Mouse (Mus musculus) hindbrain, postnatal 0 days (tissue): ENCODE results near the gene Pde4d. TPM values are rescaled to one million over a fixed set of nuclear protein-coding genes. Genes with fewer than 3 reads are reported as not detected.

Experiments
- ATAC-seq: fragments of 200-750 bp; cut with Nextera tagmentation; 2 replicates; pipeline ENCODE4 v1.8.0; 2017; ENCODE audit warnings: mild to moderate bottlenecking, moderate TSS enrichment, moderate library complexity
- DNase-seq: peaks from one replicate; pipeline ENCODE4 v3.0.0-alpha.2; 2015; ENCODE audit warnings: low spot score
- H3K27ac ChIP-seq: fragments of 300-500 bp; sonication (generic); 2 replicates; pipeline ENCODE4 v1.5.1; 2014; ENCODE audit warnings: mild to moderate bottlenecking
- H3K27me3 ChIP-seq: fragments of 300-500 bp; sonication (generic); 2 replicates; pipeline ENCODE4 v1.6.1; 2014; ENCODE audit warnings: low read length, mixed read lengths; ENCODE audit not compliant: insufficient read depth
- H3K36me3 ChIP-seq: fragments of 300-500 bp; sonication (generic); 2 replicates; pipeline ENCODE4 v1.6.1; 2014; ENCODE audit warnings: low read length, mixed read lengths; ENCODE audit not compliant: insufficient read depth
- H3K4me1 ChIP-seq: fragments of 300-500 bp; sonication (generic); 2 replicates; pipeline ENCODE4 v1.6.1; 2014; ENCODE audit warnings: antibody characterized with exemption, low read length, mixed read lengths; ENCODE audit not compliant: insufficient read depth
- H3K4me2 ChIP-seq: fragments of 300-500 bp; sonication (generic); 2 replicates; pipeline ENCODE4 v1.6.1; 2014; ENCODE audit warnings: low read depth, mild to moderate bottlenecking, low read length, moderate library complexity, mixed read lengths
- H3K4me3 ChIP-seq: fragments of 300-500 bp; sonication (generic); 2 replicates; pipeline ENCODE4 v1.5.1; 2014; ENCODE audit warnings: low read length
- H3K9ac ChIP-seq: fragments of 300-500 bp; sonication (generic); replicated peaks from 2 replicates; pipeline ENCODE4 v1.6.1; 2014; ENCODE audit warnings: mild to moderate bottlenecking, low read length, moderate library complexity, mixed read lengths
- H3K9me3 ChIP-seq: fragments of 300-500 bp; sonication (generic); 2 replicates; pipeline ENCODE4 v1.6.1; 2016; ENCODE audit warnings: low read length, mixed read lengths
- CTCF ChIP-seq: IDR thresholded peaks from 2 replicates; pipeline ENCODE4 v1.5.1; 2016; ENCODE audit warnings: antibody characterized with exemption, control low read depth, low read depth
- WGBS: fragments of 180-500 bp; shearing (Covaris S2); extraction: QIAGEN DNeasy Blood & Tissue Kit; methylation state at CpG from one replicate; pipeline ENCODE4 v1.1.7; 2014; 5-methylcytosine and 5-hydroxymethylcytosine counted together
- polyA plus RNA-seq: library from polyadenylated mRNA; unstranded; fragments of >200 nt; fragmentation: Nextera tagmentation; extraction: Ambion mirVana; gene quantifications from 2 replicates; pipeline ENCODE4 v1.2.1, GENCODE M21; 2015
- total RNA-seq: library from RNA; depleted of rRNA; stranded (reverse); fragments of >200 nt; gene quantifications from 2 replicates; pipeline ENCODE4 v1.2.3, GENCODE M21; 2014

Pde4d gene
- total and polyA plus RNA-seq, 2 experiments from 2014 or later, result 19.3 to 77.1 TPM

DNA sequence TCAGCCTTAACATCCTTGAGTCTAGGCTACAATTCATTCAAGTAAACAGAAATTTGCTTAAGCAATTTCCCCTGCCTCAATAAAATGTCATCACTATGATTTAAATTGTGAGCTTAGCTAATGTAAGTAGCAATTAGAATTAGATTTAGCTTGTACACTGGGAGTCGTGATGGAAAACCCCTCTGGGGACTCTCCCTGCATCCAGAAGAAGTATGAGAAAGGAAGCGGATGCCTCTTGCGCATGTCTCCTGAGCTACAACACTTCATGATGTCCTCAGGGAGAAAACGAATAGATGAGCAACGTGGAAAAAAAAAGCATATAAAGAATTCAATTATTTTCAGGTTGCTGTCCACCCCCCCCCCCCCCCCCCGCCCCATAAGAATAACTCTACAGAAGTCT lies 20.9 kb upstream of the Pde4d start:
- 72% methylated on average over 6 of the region's 6 CpGs for WGBS
- Histone ChIP-seq H3K4me2 (no peak overlapping the region), H3K4me1 (no peaks in the 10 kb centered on the region), H3K9me3 (no peaks in the 10 kb centered on the region), H3K36me3 (no peaks in the 10 kb centered on the region), H3K27ac (no peak overlapping the region), H3K27me3 (no peaks in the 10 kb centered on the region), H3K4me3 (no peak overlapping the region), H3K9ac (no peak overlapping the region)
- TF ChIP-seq CTCF, result no peak
- no peak for DNase-seq
- no peak for ATAC-seq

- Histone ChIP-seq H3K9ac (no peak overlapping the region), H3K4me2 (no peak overlapping the region), H3K4me1 (no peaks in the 10 kb centered on the region), H3K4me3 (no peak overlapping the region), H3K9me3 (no peaks in the 10 kb centered on the region), H3K27me3 (no peaks in the 10 kb centered on the region), H3K36me3 (no peaks in the 10 kb centered on the region), H3K27ac (no peak overlapping the region)
- 61% methylated on average over 2 of the region's 2 CpGs for WGBS
- TF ChIP-seq CTCF, result no peak
- ATAC-seq (0 out of 2 replicates have a peak, but pooled peaks have one; percentile 12), DNase-seq (no peak)
These were observed 20.1 kb upstream of the Pde4d start for GRCm38 (mm10) chr13:108429623-108430022.

GRCm38 (mm10) chr13:108431776-108432175 lies 18.0 kb upstream of the Pde4d start:
- H3K27ac ChIP-seq, result no peak overlapping the region
- ATAC-seq (no peak), DNase-seq (no peak)
- 95% methylated on average over 3 of the region's 3 CpGs for WGBS
- H3K4me1 ChIP-seq, result no peaks in the 10 kb centered on the region
- TF ChIP-seq CTCF, result no peak
- no peaks in the 10 kb centered on the region for H3K27me3 ChIP-seq
- H3K9ac ChIP-seq, result no peak overlapping the region
- no peak overlapping the region for H3K4me2 ChIP-seq
- H3K36me3 ChIP-seq, result no peaks in the 10 kb centered on the region
- H3K9me3 ChIP-seq, result no peaks in the 10 kb centered on the region
- H3K4me3 ChIP-seq, result no peak overlapping the region

- H3K27ac ChIP-seq, result no peak overlapping the region
- DNase-seq (no peak), ATAC-seq (no peak)
- no peaks in the 10 kb centered on the region for H3K9me3 ChIP-seq
- no peak overlapping the region for H3K9ac ChIP-seq
- no peak for TF ChIP-seq CTCF
- H3K27me3 ChIP-seq, result no peaks in the 10 kb centered on the region
- H3K36me3 ChIP-seq, result no peaks in the 10 kb centered on the region
- H3K4me3 ChIP-seq, result no peak overlapping the region
- H3K4me1 ChIP-seq, result no peaks in the 10 kb centered on the region
- H3K4me2 ChIP-seq, result no peak overlapping the region
These were observed 14.1 kb upstream of the Pde4d start for GRCm38 (mm10) chr13:108435687-108436086.

DNA sequence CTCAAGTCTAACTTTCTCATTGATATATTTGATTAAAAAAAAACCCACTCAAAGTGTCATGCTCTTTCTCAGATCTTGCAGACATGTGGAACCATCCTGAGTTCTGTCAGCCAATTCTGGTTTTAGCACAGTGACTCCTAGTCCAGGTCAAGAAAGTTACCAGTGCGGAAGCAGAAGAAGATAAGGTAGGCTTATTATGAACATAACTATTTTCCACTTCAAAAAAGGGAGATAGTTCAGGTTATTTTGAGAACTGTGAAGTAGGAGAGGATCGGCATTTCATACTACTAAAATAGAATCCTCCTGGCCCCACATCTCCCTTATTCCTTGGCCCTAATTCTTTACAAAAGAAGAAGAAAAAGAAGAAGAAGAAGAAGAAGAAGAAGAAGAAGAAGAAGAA lies 12.3 kb upstream of the Pde4d start:
- WGBS, result 92% methylated on average over 2 of the region's 2 CpGs

DNA sequence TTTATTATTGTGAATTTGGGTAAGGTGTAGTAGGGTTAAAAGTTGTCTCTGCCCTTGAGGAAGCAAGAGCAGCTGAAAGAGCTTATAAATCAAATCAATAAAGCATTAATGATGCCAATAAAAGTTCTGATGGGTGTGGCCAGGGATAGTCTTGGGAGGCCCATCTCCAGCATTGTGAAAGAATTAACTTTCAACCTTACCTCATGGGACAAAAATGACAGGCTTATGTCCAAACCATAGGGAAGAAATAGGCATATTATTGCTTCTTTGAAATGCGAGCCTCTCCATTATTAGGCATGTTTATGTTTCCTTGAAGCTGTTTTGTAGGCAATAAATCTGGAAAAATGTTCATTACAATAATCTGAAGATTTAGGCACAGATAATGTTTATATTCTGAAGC lies 10.7 kb upstream of the Pde4d start:
- H3K9me3 ChIP-seq, result no peaks in the 10 kb centered on the region
- no peak overlapping the region for H3K9ac ChIP-seq
- H3K4me1 ChIP-seq, result no peaks in the 10 kb centered on the region
- no peak for ATAC-seq
- 88% methylated on average over 1 of the region's 1 CpGs for WGBS
- DNase-seq, result no peak
- TF ChIP-seq CTCF, result no peak
- H3K36me3 ChIP-seq, result no peaks in the 10 kb centered on the region
- H3K27ac ChIP-seq, result no peak overlapping the region
- no peak overlapping the region for H3K4me2 ChIP-seq
- no peaks in the 10 kb centered on the region for H3K27me3 ChIP-seq
- no peak overlapping the region for H3K4me3 ChIP-seq

More for the DNA sequence above, 12.3 kb upstream of the Pde4d start:
- TF ChIP-seq CTCF, result no peak
- Histone ChIP-seq H3K9ac (no peak overlapping the region), H3K36me3 (no peaks in the 10 kb centered on the region), H3K27ac (no peak overlapping the region), H3K4me3 (no peak overlapping the region), H3K4me2 (no peak overlapping the region), H3K27me3 (no peaks in the 10 kb centered on the region), H3K9me3 (no peaks in the 10 kb centered on the region), H3K4me1 (no peaks in the 10 kb centered on the region)
- no peak for DNase-seq
- ATAC-seq, result no peak

- no peak overlapping the region for H3K4me2 ChIP-seq
- H3K4me1 ChIP-seq, result no peaks in the 10 kb centered on the region
- no peaks in the 10 kb centered on the region for H3K27me3 ChIP-seq
- no peak overlapping the region for H3K9ac ChIP-seq
- no peak overlapping the region for H3K27ac ChIP-seq
- 82% methylated on average over 11 of the region's 11 CpGs for WGBS
- no peak overlapping the region for H3K4me3 ChIP-seq
- no peak for DNase-seq
- no peaks in the 10 kb centered on the region for H3K36me3 ChIP-seq
- ATAC-seq, result no peak
- no peak for TF ChIP-seq CTCF
- no peaks in the 10 kb centered on the region for H3K9me3 ChIP-seq
These were observed 1.3 kb upstream of the Pde4d start for GRCm38 (mm10) chr13:108448348-108448931.
